Mouse (Mus musculus) urinary bladder, adult 2 months (tissue): ENCODE measurements around the gene Medag. TPM values are rescaled to one million over a fixed set of nuclear protein-coding genes. Genes with fewer than 3 reads are reported as not detected.

Experiments used
- DNase-seq: peaks from one replicate; pipeline ENCODE4 v3.0.0; 2022; ENCODE audit warnings: low spot score
- polyA plus RNA-seq: library from polyadenylated mRNA; depleted of rRNA; stranded (reverse); fragments of >200 nt; gene quantifications from 2 replicates; pipeline ENCODE4 v1.2.3, GENCODE M21; 2012

The Medag gene
- polyA plus RNA-seq, 1 experiment = 31.6 TPM

DNA sequence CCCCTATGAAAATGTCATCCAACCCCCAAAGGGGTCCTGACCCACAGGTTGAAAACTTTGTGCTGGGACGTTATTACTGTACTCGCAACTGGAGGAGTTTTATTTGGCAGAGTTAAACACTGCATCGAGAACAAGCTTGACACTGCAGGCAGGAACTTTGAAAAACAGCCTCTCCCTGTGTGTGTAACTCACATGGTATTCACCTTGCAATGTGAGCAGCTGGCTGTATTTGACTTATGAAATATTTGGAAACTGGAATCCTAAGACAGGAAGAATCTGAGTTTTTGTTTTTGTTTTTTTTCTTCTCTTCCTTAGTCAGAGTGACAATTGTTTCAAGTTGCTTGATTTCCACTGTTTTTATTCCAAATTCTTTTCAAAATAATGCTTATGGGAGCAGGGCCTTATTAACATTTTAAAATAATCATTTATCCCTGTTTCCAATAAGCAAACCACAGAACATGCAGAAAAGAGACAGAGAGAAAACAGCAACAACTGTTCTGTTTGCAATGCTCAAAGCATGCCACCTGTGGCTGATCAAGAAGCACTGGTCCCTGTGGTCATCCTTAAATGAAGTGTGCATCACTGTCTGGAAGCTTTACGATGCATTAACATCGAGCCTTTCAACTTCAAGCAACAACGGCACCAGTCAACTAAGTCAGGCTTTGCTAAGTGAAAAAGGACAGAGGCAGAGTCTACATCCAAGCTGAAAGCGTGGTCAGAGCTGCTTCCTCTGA is 26.2 kb upstream of the Medag start:
- no peak for DNase-seq

DNA sequence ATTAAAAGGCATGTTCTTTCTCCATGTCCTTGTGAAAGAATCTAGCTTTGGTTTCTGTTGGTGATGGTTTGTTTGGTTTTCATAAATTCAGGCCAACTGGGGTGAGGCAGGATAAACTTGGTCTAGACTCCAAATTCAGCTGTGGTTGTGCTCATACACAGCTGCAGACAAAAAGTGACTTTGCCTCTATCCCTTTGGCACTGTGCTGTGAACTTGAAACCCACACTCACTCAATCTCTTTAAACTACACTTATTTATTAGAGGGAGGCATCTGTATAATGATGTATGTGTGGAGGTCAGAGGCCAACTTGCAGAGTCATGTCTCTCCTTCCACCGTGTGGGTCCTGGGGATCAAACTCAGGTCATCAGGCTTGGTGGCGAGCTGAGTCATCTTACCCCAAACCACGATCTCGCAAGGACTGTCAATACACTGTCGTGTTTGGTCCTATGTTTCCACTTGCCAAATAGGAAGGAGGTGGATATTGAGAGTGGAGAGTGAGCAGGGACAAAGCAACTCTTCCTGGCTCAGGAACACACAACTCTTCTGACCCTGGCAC is 25.2 kb upstream of the Medag start:
- no peak for DNase-seq

DNA sequence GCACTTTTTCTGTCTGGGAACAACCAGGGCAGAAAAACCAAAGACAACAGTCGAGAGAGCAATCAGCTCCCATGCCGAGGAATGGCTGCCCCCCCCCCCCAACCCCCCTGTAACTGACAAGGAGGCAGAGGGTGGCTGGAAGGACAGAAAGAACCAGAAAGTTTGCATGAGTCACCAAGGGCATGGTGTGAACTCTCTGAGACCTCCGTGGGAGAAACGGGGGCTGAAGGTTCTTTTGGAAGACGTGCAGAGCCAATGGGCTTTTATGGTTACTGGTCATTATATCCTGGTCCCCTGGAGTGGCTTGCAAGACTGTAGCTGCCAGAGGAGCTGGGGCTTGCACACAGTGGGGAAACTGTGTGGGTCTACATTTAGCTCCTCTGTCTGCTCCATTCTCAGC is 22.6 kb upstream of the Medag start:
- DNase-seq = no peak

DNA sequence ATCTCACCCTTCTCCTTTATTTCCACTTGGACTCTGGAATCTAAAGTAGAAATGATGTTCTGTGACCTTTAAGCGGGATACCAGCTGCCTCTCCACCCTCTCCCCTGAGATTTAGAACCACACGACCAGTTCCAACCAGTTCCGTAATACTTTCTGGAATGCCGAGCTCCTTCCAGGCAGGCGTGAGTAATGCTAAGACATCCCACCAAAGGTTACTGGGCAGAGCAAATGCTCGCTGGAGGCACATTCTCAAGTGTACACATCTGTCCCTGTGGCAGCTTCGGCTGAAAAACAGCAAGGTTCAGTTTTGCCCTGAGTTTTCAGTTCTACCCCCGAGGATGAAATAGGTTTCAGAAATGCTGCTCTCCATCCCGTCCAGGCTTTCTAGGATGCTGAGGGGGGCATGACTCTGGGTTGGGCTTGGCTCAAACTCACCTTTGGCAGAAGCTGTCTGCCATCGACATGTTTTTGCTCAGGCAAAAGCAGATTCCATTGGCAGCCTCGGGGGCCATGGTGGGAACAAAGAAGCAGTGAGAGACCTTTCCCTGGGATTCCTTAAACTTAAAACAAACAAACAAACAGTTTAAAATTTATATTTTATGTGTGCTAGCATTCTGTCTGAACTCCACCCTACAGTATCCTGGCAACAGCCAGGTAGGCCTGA is 21.9 kb upstream of the Medag start:
- no peak for DNase-seq

DNA sequence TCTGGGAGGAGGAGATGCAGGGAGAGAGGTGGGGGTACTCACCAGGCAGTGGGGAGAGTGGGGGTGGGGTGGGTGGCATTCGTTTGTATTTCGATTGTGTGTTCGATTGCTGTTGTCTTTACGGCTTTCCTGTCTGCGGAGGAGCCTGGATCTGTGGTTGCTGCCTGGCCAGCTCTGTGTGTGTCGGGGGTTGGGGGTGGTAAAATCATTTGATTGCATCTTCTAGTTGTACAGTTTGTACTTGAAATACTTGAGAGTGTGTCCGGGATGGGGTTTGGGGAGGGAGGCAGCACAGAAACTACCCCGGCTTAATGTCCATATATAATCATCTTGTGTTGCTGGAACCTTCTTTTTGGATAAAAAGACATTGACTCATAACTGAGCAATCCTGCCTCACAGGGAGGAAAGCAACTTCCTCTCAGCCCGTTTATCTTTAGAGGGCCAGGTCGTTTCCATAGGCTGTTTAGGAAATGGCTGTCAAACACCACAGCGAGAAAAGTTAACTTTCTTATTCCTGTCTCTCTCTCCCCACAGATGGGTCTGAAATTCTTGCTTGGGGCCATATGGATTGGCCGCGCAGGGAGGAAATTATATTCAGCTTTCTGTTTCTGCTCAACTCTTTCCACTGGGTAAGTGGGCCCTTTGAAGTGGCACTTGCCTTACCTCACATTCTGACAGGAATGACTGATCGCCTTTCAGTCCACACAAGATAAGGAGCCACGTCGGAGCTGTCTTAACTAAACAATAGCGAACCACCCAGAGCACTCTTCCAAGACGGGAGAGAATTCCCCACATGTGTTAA is 19.8 kb upstream of the Medag start:
- DNase-seq = no peak

DNA sequence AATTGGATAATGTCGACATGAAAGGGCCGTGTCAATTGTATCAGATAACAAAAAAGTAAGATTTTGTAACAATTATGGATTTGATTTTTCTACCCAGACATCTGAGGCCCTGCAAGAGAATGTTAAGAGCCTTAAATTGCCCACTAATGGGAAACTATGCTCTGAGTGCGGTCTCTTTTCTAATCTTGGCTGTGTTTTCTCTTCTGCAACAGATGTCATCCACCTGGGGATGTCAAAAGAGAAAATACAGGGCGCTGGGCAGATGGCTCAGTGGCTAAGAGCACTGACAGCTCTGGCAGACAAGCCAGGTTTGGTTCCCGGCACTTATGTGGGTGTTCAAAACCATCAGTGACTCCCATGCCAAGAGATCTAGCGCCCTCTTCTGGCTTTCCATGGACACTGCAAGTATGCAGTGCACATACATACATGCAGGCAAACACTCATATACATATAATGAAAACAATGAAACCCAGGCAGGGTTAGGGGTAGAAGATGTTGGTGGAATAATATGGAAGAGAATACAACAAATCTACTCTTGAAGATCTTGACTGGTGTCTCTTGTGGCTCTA is 19.0 kb upstream of the Medag start:
- DNase-seq = no peak

DNA sequence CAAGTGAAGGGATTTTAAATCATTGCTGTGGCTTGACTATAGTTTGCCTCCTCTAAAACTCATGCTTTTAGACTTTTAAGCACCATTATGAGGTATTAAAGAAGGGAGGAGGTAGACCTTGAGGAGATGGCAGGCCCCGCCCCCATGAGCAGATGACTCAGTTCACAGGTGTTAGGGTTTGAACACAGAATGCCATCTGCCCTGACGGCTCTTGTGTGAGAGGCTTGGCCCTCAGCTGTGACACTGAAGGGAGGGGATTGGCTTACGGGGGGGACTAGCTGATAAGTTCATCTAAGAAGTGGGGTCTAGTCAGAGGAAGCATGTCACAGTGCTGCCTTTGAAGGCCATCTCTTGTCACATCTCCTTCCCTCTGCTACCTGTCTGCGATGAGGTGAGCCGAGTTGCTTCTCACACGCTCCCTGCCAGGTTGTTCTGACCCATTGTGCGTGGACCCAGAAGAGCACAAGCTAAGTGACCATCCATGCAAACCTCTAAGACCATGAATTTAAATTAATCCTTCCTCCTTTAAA is 10.0 kb upstream of the Medag start:
- no peak for DNase-seq

DNA sequence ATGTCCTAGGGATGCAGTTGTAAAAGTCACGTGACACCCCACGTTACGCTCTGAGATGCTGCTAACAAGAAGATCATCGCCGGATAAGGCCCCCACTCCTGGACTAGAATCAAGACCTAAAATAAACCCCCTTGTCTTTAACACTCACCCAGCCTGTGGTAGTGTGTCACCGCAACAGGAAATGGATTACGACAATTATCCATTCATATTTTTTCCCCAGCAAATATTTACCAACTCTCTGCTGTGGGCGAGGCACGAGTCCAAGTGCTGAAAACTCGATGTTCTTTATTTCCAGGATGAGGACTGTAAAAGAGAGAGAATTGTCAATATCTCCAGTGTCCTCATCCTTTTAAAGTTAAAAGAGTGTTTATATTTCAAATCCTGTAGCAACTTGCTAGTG is 9.5 kb upstream of the Medag start:
- no peak for DNase-seq

DNA sequence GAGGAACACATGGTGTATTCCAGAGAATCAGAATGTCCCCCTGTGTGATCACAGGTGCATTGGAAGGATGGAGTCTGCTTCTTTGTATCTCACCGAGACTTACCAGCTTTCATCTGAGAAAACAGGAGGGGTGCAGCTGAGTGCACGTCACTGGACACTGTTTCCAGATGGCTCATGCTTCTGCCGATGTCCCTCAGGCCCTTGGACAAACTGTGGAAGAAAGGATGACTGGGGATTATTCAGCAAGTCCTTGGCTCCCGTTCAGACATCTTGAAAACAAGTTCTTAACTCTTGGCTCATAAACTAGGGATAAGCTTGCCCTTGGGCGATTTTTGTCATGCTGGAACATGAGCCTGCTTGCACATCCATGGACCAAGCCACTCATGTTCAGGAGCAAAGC is 8.2 kb upstream of the Medag start:
- no peak for DNase-seq

DNA sequence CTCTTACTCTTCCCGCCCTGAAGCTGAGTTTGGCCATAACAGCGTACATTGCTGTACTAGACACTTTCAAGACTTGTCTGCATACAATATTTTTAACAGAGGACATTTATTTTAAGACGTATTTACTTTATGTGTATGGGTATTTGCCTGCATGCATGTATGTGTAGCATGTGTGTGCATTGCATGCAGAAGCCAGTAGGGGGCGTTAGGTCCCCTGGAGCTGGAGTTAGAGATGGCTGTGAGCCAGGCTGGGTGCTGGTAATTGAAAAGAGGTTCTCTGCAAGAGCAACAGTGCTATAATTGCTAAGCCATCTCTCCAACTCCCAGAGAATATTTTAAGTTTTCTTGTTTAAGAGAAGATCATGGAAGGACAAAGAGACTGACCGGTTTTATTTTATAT is 6.8 kb upstream of the Medag start:
- no peak for DNase-seq

DNA sequence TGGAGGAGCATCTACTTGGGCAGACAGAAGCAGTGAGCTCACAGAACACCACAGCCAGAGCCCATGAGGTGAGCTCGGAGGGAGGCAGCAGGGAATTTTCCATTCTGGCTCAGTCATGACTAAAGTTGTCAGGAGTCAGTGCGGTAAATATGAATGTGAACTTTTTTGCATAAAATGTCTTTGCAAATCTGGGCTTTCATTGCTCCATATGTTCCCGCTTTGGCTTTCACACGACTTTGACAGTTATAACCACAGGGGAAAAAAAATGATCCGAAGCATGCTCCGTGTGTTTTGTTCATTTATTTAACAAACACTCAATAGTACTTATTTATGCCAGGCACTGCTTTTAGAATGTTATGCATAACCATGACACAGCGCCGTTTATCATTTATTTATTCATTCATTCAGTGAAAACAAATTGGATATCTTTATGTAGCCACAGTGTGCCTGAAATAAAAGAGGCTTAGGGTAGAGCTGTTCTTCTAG is 4.7 kb upstream of the Medag start:
- no peak for DNase-seq

DNA sequence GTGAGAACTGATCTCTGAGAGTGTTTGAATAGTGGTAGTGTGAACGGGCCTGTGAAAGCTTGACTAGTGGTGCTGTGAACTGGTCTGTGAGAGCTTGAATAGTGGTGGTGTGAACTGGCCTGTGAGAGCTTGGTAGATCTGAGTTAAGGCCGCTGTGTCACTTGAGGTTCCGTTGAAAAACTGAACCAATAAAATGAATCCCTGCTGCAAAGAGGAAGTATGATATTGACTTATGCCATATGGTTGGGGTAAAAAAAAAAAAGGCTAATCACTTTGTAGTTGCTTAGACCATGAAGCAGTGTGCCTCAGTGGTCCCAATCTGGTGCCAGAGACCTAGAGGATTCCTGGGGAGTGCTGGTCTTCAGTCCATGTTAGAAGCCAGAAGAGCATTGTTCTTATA is 2.0 kb upstream of the Medag start:
- DNase-seq = no peak

DNA sequence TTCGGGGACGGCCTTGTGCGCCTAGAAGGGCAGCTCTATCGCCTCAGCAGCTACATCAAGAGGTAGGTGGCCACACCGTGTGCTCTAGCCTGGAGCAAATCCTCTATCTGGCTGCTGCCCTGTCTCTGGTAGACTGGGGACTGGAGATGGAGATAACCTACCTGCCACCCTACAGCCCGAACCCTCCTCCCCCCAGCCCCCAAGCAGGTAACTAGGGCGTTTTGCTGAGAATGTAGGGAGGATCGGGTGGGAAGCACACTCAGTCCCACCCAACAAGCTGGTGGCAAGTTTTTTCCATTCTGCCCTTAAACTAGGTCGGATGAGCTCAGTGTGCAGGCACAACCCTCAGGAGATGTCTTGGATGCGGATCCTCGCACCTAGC is 636 bp downstream of the Medag start:
- DNase-seq = no peak

DNA sequence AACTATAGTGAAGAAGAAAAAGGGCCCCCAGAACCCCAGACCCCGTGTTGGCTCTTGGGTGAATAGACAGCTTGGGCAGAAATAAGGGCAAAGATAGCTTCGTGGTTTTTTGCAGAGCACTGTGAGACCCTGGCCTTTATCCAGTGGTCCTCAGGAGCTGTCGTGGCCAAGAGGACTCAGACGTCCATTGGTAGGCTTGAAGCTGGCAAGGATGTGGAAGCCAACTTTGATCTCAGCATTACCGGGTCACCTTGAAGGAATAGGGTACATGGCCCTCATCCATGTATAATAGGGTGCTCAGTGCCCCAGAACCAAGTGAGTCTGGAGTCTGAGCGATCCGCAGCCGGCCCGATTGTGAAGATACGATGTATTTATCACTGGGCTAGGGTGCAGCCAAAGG is 1.1 kb downstream of the Medag start:
- DNase-seq = no peak

DNA sequence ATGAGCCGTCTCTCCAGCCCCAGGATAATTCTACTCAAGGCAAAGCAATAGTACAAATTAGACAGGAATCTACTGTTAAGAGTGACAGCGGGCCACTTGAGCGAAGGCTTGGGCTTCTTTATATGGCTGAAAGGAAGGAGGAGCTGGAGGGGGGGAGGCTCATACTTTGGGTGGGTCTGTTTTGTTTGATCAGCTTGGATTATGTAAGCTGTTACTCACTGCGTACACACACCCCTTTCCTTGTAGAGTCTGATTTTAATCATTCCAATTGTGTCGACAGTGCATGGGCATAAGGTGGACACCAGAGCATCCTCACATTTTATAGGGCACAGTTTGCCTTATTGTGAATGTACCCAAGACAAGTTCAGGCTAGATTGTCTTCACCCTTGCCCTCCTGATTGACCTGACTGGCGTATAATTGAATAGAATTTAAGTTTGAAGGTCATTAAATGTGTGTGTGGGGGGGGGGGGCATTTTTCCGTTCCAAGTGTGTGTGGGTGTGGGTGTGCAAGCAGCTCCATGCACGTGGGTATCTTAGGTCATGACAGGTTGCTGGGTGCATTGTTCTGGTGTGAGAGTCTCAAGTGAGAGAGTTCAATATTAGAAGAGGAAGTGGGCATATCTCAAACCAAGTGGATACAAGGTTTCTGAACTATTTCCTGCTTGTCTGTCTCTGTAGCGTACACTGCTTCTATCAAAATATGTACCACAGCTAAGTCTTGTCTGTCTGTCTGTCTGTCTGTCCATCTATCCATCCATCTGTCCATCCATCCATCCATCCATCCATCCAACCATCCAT is 3.0 kb downstream of the Medag start:
- no peak for DNase-seq

DNA sequence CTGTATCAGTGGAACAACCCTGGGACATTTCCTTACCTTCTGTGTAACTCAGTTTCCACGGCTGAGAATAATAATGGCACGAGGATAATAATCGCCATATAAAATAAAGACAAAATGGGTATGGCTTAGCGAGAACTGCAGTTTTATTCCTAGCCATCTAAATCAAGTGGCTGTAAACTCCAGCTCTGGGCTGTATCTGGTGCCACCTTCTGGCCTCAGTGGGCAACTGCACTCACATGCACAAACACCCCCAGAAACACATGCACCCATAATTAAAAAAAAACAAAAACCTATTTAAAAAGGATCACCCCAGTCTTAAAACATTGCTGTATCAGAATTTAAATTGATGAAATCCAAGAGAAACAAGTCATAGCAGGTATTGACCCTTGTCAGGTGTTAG is 5.8 kb downstream of the Medag start:
- DNase-seq = no peak

DNA sequence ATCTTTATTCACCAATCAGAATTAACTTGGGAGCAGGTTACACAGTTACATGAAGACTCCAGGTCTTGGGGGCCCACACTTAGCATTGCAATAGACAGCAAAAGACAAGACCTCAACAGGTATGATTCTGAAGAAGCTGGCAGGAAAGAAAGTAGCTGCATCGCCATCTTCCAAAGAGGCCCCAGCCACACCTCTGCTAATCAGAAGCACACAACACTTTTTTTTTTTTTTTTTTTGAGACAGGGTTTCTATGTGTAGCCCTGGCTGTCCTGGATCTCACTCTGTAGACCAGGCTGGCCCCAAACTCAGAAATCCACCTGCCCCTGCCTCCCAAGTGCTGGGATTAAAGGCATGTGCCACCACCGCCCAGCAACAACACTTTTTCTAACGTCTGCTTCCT is 15.0 kb downstream of the Medag start:
- no peak for DNase-seq

DNA sequence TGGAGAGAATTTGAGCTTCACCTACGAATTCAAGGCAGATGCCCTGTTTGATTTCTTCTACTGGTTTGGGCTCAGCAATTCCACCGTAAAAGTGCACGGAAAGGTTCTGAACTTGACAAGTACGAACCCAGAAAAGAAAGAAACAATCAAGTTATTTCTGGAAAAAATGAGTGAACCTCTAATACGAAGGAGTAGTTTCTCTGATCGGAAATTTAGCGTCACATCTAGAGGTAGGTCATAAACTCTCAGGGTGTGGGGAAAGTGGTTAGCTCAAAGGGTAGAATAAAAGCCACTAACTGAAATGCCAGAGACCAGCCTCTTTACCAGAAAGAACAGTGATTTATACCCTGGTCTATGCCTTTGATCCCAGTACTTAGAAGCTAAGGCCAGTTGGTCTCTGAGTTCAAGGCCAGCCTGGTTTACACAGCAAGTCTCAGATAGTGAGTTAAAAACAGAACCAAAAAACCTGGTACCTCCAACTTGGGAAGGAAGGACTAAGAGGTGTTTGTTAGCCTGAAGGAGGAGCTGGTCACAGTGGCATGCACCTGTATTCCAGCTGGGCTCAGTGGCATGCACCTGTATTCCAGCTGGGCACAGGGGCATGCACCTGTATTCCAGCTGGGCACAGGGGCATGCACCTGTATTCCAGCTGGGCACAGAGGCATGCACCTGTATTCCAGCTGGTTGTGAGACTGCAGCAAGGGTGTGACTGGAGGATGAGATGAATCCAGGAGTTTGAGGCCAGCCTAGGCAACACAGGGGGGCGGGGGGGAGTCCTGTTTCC is 15.9 kb downstream of the Medag start:
- no peak for DNase-seq

DNA sequence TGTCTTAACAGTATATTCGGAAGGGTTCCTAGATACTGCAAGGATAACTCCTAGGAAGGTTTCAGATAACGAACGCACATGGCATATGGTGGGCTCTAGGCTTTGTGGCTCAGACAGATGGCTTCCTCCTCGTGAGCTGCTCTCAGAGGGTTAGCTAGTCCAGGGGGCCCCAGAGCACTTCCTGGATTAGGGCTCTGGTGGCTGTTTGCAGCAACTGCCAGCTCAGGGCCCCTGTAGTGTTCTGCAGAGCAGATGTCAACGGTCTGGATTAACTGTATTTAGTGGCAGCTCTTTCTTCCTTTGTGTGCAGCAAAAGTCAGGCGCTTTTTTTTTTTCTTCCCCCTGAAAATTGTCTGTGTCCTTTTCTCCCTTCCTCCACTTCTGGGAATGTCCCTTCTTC is 16.8 kb downstream of the Medag start:
- DNase-seq = no peak

DNA sequence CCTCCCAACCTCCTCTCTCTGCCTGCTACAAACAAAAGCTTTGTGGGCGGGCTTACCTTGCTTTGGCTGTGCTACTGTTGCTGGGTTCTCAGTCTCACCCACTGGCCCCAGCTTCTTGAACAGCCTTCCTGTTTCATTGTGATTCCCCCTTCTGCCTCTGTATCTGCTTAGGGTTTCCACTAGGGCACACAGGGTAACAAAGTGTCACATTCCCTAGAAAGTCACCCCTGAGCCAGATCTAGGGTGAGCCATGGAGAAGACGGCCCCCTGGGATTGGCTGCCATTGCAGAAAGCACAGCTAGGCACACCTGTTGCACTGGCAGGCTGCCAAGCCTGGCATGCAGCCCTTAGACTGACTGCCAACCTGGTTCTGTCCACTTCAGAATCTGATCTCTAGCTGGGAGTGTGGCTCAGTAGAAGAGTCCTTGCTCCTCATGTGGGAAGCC is 17.3 kb downstream of the Medag start:
- no peak for DNase-seq
